Mouse (Mus musculus): ENCODE results near the gene Dhx32.

- no peak for TF ChIP-seq CTCF (IDR thresholded peaks at IDR 0.05; ENCODE audit: extremely low read depth, insufficient read depth, low read length)
- TF ChIP-seq POLR2A (IDR thresholded peaks at IDR 0.05; ENCODE audit: extremely low read depth, insufficient read depth, low read length): no peak
These were observed 39.8 kb downstream of the Dhx32 start for GRCm38 (mm10) chr7:133742530-133743325.
